Mouse (Mus musculus): ENCODE measurements at regions not wholly inside any gene's neighbourhood (a gene's known extent, or its start where the extent isn't known, plus 50 kb on each side); places are given as distances from the start of the nearest gene placed in this dataset.
A peak's percentile ranks its signal among the peaks of the same experiment; 100 is the strongest.

DNA sequence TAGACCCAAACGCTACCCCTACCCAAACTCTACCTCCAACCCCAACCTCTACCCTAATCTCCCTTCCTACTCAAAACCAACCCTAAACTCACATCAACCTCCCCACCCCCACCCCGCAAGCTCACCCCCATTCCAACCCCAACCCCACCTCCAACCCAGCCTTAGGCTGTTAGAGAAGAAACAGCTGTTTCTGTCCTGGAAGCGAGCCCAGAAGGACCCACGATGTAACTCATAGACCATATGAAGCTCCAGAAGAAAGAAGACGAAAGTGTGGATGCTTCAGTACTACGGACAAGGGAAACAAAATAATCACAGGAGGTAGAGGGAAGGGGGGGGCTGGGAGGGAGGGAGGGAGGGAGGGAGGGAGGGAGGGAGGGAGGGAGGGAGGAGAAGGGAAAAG, 58.4 kb downstream of the Sox11 start:
- DNase-seq (ENCODE audit: low spot score), result no peak

DNA sequence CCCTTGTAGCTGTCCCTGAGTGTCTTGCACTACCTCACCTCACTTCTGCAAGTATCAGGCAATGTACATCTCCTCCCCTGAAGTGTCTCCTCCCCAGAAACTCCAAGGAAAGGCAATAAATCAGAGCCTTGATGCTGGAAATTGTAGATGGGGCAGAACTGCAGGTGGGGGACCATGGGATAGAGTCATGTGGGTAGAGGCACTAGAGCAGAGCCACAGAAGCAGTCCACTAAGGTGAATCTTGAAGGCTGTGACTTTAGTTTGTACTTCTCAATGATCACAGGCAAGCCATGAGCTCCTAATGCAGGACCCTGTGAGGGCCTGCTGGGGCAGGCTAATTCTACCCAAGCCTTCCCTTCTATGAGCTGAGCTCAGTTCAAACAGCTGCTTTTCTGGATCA, 80.4 kb downstream of the Sox11 start:
- no peak for DNase-seq (ENCODE audit: low spot score)

DNA sequence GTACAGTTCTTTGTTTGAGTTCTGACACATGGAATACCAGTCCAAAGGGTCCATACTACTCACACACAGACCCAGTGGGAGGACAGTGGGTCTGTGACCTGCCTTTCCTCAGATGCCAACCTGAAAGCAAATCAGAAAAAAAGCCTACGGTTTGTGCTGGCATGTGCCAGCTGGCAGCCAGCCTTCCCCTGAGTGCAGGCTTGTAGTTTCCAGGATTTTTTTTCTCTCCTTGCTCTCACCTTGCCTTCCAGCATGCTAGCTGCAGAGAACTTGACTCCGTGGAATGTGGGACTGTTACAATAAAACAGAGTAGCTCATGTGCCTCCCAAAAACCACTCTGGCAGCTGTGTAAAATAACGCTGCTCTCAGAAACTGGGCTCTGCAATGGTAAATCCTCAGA, 88.2 kb downstream of the Sox11 start:
- DNase-seq (ENCODE audit: low spot score), result no peak

DNA sequence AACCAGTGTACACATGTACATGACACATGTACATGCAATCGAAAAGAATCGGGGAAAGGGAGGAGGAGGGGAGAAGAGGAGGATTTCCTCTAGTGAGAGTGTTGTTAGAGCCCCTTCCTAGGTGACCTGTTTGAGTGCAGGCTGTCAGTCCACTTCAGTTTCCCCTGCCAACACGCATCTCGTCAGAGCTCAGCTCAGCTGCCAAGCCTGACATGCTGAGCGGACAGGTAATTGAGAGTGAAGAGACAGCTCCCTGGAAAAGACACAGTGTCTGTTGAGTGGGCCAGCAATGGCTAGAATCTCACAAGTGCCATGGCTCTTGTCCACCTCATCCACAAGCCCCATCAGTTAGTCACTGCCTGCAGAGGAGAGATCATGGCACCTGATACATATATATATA, 90.9 kb downstream of the Sox11 start:
- no peak for DNase-seq (ENCODE audit: low spot score)

DNA sequence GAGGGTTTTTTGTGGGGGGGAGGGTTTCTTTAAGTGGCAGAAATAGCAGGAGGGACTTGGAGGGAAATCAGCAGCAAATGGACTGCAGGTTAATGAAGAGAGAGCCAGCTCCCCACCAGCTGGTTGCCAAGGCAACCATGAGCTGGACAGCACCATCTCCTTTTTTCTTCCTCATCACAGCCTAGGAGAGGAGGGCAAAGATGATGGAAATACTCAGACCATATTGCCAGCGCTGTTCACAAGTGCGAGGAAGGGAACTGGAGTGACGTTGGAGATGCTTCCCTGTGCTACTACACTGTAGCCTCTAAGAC, 93.9 kb downstream of the Sox11 start:
- DNase-seq (ENCODE audit: low spot score), result no peak

DNA sequence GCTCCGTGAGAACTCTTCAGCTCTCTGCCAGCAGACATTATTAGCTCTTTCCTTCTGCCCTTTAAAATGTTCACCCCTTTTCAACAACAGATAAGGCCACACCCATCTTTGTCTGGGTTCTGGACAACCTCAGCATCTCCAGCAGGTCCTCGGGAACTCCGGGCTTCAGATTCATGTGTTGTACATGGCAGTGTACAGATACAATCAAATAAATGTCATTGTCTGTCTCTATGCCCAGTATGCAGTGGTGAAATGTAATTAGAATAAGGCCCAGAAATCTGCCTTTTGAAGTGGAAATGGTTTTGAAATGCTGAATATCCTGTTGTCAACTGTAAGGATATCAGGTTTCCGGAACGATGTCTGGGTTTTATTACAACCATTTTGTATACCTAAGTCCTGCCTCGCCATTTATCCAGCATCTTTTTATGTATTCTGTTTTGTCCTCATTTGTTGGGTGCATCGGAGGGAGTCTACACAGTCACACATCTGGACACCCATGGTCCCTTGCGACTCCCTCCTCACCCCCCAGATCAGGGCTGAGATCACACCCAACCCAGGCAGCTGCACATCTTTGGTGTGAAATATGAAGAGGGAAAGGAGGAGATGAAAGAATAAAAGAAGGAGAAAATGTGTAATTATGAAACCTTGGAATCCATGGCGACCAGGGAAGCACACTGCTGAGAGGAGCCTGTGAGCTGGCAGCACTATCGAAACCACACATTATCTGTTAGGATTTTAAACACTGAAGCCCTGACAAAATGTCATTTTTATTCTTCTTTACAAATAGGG, 94.4 kb downstream of the Sox11 start:
- no peak for DNase-seq (ENCODE audit: low spot score)

DNA sequence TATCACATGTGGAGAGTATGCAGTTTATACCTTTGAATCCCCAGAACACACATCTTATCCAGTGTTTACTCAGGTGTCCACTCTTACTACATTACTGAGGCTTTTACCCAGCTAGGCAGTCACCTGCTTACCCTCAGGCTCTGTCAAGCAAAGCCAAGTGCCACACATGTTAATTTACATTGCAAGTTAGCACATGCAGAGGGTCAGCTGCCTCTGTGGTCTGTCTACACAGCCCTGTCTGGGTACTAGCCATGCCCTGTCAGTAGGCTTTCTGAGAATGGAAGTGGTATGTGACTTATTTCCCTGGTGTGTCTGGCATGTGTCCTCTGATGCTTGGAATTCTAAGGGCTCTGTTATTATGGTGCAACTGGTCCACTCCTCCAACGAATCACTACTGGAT, 106.6 kb downstream of the Sox11 start:
- DNase-seq (ENCODE audit: low spot score), result no peak

DNA sequence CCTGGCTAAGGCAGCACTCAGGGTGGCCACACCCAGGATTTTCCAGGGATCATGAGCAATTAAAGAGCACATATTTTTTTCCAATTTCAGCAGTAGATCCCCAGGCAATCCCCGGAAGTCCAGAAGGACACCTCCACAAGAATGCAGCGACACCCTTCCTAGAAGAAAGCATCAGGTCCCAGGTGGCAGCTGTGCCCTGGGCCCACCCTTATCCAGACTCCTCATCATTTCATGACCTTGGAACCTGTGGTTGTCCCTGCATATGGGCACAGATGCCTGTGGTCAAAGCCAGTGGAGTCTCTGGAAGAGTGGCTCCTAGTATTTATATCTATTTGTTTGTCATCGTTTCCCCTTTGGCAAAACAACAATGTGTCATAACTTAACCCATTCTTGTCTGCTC, 120.8 kb downstream of the Sox11 start:
- no peak for DNase-seq (ENCODE audit: low spot score)

DNA sequence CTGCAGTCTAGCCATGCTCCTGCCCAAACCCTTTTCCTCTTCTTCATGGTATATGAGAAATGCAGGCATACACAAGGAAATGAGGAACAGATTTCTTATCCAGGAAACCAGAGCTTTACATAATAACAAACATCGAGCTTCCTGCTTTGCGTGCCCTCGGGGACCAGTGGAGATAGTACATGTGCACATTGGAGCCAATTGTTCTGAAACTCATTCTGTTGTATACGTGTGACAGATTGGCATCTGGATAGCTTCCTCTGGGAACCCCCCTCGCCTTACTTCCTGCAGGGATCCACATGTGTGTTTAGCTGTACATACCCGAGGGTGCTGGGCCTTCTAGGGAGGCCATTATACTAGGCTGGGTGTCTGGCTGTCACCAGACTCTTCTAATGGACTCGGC, 141.2 kb downstream of the Sox11 start:
- no peak for DNase-seq (ENCODE audit: low spot score)

DNA sequence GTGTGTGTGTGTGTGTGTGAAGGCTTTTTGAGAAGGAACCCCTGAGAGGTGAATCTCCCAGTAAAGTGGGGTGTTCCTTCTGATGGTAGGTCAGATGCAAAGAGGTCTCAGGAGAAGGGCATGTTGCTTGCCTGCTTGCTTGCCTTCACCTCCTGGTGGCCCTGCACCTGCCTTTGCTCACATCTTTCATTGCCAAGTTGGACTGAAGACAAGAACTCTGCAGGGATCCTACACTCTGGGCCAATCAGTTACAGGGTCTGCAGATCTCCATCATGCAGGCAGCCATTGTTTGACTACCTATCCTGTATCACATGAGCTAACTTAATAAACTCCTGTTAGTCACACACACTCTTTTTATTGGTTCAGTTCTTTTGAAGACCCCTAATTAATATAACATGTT, 148.4 kb downstream of the Sox11 start:
- no peak for DNase-seq (ENCODE audit: low spot score)

DNA sequence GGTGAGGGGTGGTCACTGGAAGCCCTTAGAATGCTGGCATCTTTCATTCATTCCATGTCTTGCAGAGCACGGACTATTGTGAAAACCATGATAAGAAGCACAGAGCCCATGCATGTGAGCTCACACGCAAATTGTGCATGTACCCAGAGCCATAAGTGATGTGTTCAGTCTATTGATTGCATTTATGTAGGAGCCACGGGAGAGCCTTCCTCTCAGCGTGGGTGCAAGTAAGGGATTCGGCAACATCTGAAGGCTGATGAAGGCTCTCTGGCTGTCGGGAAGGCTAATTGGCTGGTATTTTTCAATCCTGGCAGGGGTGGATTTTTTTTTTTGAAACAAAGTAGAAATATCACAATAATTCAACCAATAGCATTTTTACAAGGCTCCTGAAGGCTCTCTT, 150.5 kb downstream of the Sox11 start:
- no peak for DNase-seq (ENCODE audit: low spot score)

DNA sequence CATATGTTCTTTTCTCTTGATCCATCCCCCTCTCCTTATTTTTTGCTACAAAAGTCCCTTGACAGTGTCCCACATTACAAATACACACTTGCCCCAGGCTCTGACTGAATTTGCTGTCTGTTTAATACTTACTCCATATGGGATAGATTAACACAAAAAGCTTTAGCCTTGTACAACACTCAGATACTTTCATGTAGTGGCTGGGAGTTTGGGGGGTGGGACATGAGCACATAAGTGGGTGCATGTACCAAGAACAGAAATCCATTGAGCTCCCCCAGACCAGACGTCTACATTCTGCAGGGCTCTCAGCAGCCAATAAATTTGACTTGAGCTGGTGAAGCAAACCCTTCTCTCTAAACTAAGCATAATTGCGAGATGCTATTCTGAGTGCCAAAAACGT, 154.9 kb downstream of the Sox11 start:
- no peak for DNase-seq (ENCODE audit: low spot score)

DNA sequence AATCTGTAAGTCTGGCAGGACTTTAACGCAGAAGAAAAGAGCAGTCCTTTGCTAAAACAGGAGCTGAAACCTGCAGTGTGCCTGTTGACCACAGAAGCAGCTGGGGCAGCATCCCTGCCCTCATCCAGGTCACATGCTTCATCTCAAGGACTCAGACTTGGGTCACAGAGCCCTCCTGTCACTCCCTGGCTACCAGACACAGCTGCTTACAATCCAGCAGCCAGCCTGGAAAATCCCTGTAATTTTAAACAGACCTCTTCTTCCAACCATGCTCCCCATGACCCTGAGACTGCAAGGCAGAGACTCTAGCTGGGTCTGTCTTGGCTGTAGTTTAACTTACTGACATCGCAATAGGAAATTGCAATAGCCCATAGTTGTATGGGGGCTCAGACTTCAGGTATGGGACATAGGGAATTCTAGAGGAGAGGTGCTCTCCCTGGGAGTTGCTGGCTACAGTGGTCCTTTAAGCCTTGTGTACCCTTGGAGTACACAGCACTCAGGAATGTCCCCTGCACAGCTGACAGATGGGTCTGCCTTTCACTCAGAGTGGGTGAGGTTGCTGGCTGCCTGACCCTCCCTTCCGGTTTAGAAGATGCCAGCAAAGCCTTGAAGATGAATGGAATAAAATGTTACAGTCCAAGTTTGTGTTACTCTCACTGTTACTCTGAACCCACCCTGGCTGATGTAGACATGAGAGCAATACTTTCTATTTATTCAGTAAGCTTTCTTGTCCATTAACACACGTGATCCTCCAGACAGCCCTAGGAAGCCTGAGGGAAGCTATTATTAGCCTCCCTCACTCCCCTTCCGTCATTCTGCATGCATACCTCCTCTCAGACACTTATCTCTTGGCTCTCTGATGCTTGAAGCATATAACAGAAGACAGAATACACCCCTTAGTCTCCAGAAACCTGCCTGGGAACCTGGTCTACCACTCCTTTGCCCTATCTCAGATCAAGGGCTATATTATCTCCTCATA, 159.7 kb downstream of the Sox11 start:
- peak; percentile 41 for DNase-seq (ENCODE audit: low spot score)

DNA sequence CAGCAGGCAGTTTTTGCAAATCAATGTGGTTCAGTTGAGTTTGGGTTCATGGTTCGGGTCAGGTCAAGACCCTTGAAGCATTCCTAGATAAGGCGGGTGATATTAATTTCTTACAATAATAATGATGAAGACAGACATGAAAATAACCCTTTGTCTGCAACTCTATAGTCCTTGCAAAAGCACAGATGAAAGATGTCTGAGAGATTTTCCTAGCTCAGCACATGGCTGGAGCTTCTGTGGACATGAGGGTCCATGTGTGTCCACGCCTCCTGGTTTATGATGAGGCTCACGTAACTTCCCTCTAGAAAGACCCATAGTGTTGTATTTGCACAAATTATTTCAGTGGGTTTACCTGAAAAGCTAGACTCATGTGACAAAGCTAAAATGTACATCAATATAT, 168.8 kb downstream of the Sox11 start:
- DNase-seq (ENCODE audit: low spot score), result no peak

DNA sequence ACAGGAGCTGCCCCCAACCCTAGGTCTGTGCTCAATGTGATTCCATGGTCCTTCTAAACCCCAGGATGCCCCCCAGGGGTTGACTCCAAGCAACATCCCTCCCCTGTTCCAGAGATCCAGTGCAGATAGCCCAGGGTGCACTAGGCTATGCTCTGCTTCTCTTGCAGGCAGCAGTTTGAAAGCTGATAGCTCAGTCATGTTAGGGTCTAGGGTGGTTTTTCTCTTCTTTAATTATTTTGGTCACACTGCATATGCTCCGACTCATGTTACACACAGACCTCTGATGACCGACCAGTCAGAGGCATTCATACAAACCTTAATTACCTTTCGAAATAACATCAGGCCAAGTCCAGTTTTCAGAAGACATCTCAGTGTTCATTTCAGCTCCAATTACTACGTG, 169.2 kb downstream of the Sox11 start:
- no peak for DNase-seq (ENCODE audit: low spot score)

DNA sequence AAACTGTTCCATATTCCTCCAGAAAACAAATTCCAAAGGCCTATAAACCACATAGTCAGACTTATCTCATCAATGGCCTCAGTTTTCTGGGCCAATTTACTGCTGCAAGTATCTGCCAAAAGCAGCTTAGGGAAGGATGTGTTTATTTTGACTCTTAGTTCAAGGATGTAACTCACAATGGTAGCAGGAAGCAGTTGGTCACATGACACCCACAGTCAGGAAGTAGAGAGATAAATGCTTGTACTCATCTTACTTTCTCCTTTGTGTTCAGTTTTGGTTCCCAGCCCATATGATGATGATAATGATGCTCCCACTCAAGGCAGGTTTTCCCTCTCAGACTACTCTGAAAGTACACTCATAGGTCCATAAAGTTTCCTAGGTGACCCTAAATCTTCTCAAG, 170.8 kb downstream of the Sox11 start:
- DNase-seq (ENCODE audit: low spot score), result no peak

DNA sequence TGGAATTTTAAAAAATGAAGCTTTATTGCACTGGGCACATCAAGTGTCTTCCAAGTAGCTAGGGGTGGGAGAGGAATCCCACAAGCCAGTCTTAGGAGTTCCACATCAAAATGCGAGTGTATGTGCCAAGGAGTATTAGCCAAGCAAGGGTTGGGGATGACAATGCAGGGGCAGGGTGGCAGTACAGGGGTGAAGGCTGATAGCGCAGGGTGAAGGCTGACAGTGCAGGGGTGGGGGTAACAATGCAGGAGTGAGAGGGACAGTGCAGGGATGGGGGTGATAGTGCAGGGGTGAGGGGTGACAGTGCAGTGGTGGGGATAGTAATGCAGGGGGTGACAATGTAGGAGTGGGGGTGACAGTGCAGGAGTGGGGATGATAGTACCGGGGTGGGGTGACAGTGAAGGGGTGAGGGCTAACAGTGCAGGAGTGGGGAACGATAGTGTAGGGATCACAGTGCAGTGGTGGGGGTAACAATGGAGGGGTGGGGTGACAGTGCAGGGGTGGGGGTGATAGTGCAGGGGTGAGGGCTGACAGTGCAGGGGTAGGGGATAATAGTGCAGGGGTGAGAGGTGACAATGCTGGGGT, 177.4 kb downstream of the Sox11 start:
- DNase-seq (ENCODE audit: low spot score), result no peak

DNA sequence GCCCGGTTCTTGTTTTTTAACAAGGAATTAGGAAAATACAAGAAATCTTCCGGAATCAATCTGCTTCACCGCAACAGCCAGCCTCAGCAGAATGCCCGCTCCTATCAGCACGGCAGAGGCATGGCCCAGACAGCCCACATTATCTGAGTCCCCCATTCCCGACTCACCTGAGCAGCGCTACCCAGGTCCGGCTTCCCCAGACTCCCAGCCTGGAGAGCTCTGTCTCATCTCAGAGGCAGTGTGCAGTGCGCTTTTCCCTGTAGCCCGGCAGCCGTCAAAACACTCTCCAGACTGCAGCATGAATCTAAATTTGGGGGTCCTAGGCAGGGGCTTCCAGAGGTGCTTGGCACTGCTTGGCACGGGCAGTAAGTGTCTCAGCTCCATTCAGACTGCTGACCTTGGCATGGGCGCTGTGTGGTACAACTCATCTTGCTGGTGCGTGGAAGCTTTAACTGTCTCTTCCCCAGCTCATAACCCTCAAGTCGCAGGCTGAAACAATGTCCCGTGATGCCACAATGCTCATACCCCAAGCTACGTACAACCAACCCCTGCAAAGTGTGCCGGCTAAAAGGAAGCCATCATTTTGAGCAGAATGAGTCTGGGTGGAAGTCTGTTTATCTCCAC, 182.2 kb downstream of the Sox11 start:
- DNase-seq (ENCODE audit: low spot score), result no peak

DNA sequence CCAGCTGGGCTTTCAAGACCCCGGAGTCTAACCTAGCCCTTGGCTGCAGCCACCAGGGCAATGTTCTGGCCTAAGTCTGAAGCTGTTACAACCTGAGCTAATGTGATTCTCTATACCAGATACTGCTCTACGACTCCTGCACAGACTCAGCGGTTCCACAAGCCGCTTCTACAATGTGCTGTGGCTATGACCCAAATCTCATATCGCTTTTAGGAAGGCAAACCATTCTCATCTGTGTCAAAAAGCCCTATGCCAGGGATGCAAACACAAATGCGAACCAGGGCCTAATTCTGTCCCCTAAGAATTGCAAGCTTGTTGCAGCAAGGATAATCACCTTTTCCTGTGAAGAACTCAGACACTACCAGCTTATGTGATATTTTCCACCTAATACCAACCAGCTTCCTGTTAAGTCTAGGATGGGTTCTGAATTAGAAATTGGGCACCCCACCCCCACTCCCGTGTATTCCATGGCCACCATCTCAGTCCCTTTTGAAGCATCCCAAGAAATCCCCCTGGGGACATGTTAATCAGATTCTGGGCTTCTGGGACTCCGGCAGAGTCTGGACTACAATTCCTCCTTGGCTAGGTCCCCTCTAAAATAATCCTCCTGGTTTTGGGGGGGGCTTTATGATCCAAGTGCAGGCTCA, 182.8 kb downstream of the Sox11 start:
- no peak for DNase-seq (ENCODE audit: low spot score)

DNA sequence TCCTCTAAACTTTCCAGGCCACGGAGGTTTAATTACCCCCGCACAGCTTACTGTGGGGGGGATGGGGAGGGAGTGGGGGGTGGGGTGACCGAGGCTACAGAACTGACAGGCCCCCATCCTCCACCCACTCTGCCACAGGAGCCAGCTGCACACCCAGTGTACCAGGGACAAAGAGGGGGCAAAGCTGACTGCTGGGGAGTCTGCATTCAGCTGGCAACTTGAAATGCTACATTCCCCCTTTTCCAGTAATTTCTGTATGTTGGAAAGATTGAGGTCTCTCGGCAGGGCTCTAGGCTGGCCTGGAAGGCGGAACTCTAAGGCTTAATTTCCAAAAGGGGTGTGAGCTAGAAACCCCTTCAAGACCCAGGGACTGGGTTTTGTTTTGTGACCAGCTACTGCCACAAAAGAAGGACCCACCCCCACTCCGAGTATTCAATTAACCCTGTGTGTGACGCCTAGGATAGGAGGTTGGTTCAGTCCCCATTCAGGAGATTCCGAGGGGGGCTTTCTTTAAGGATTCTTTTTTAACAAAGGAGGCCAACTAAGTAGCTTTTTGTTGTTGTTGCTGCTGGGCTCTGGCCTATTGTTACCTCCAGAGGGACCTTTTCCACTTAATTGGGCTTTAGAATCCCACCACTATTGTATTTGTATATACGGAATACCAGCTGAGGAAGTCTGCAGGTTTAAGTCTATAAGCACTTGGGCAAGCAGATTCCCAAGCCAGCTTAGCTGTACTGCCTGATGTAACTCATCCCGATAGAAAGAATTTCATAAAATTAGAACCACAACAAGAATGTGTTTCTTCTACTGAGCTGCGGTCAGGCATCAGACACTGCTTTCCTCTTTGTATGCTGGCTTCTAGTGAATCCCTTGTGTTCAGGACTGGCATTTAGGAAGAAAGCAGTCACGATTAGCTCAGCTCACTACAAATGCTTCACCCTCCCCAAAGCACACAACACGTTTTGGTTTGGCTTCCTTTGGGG, 191.2 kb downstream of the Sox11 start:
- no peak for DNase-seq (ENCODE audit: low spot score)

DNA sequence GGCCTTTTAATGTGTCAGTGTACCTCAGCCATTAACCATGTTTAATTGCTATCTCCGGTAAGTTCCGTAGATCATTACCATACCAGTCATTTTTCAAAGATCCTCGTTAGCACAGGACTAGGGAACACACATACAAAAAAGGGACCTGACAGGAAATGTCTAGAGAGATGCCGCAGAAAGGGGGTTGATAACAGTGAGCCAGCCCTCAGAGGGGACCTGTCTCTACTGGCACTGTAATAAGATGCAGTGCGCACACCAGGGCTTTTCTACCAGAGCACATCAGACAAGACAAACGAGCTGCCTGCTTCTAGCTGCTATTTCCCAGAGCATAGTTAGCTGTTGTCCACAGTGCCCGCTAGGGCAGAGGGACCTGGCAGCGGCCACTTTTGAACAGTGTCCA, 199.1 kb downstream of the Sox11 start:
- DNase-seq (ENCODE audit: low spot score), result no peak
